Mouse (Mus musculus) lung, adult 2 months (tissue): ENCODE results near the gene Tmem135.

ENCODE experiments used
- CTCF ChIP-seq: fragments of 200-500 bp; IDR thresholded peaks from 2 replicates; pipeline ENCODE4 v1.5.1; 2011; ENCODE audit warnings: mild to moderate bottlenecking, low read length, control low read depth; ENCODE audit not compliant: insufficient read depth
- POLR2A ChIP-seq: fragments of 200-500 bp; IDR thresholded peaks from 2 replicates; pipeline ENCODE4 v1.6.1; 2011; ENCODE audit warnings: low read depth, mild to moderate bottlenecking, control low read depth, low read length, borderline replicate concordance; ENCODE audit errors: extremely low read depth

- TF ChIP-seq POLR2A = no peak
- no peak for TF ChIP-seq CTCF
These were observed 105.0 kb downstream of the Tmem135 start for GRCm38 (mm10) chr7:89298911-89299458.
